Mouse (Mus musculus): ENCODE measurements at regions not wholly inside any gene's neighbourhood (a gene's known extent, or its start where the extent isn't known, plus 50 kb on each side); places are given as distances from the start of the nearest gene placed in this dataset.

DNA sequence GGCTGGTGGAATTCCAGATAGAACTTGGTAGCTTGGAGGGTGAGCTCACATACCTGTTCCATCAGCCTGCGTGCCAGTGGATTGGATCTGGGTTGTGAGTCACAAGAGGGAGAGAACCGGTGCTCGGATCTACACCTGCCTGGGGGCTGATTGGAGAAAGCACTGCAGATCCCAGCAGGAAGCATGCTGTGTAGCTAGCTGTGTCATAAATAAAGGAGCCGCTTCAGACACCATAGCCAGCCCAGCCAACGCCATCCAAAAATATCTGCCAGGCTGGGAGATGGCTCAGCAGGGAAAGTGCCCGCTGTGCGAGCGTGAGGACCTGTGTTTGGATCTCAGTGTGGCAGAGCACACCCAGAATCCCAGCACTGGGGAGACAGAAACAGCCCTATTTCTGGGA is 99.0 kb upstream of the Mgat5 start:
- TF ChIP-seq CTCF (conservative IDR thresholded peaks at IDR 0.05; ENCODE audit: insufficient read depth, insufficient read length, low read depth, low read length): no peak
- no peak for TF ChIP-seq POLR2A (IDR thresholded peaks at IDR 0.05; ENCODE audit: low read depth, low read length)

Measured in kidney, adult 2 months (tissue).